Mouse (Mus musculus): ENCODE measurements around the gene Grm4. TPM values are rescaled to one million over a fixed set of nuclear protein-coding genes. Genes with fewer than 3 reads are reported as not detected.

Gene Grm4
- total and polyA plus RNA-seq, 2 experiments: not detected

DNA sequence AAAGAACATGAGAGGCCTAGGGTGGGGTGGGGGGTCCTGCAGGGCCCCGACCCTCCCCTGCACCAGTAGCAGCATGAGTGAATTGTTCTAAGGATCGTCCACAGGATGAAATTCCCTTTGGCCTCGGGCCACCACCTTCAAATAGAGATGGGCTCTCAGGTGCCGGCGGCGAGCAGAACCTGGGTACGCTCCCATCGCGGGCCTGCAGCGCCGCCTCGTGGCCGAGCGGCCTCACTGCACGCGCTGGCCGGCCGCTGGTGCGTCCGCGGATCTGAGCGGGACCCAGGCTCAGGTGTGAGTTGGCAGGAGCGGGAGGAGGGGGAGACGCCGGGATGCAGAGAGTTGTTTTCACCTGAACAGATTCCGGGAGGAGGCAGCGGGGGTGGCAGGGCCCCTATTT is 646 bp downstream of the Grm4 start:
- TF ChIP-seq POLR2A (IDR thresholded peaks at IDR 0.05; ENCODE audit: extremely low read depth, insufficient read depth, low read length) (no peak), CTCF (IDR thresholded peaks at IDR 0.05; ENCODE audit: low read depth, low read length) (peak; percentile 90)
- Histone ChIP-seq H3K27ac (replicated peaks; ENCODE audit: insufficient read depth, low read depth, low read length) (no peak overlapping the region), H3K4me3 (ENCODE audit: insufficient read depth, low read depth, low read length) (no peak overlapping the region), H3K9ac (ENCODE audit: low read depth, low read length) (no peak overlapping the region), H3K27me3 (ENCODE audit: control insufficient read depth, insufficient read depth, low read length) (peaks cover 3% of the 10 kb centered on the region; the same call in 1 of the 2 replicates), H3K4me1 (ENCODE audit: control insufficient read depth, insufficient read depth, low read length) (no peaks in the 10 kb centered on the region), H3K79me2 (ENCODE audit: control insufficient read depth, insufficient read depth, low read length) (no peaks in the 10 kb centered on the region), H3K36me3 (ENCODE audit: control insufficient read depth, insufficient read depth, low read length) (no peaks in the 10 kb centered on the region)
- DNase-seq (ENCODE audit: extremely low read depth, low read depth, low spot score): no peak
- WGBS: under 1% methylated on average over 27 of the region's 27 CpGs

- no peak overlapping the region for H3K27ac ChIP-seq (replicated peaks; ENCODE audit: insufficient read depth, low read depth, low read length)
- no peak for TF ChIP-seq POLR2A (IDR thresholded peaks at IDR 0.05; ENCODE audit: extremely low read depth, insufficient read depth, low read length)
- no peak for TF ChIP-seq CTCF (IDR thresholded peaks at IDR 0.05; ENCODE audit: low read depth, low read length)
Measured at GRCm38 (mm10) chr17:27518700-27519595, 2.3 kb downstream of the Grm4 start.

GRCm38 (mm10) chr17:27518296-27518695 is 2.9 kb downstream of the Grm4 start:
- TF ChIP-seq CTCF (IDR thresholded peaks at IDR 0.05; ENCODE audit: low read depth, low read length) (no peak), POLR2A (IDR thresholded peaks at IDR 0.05; ENCODE audit: extremely low read depth, insufficient read depth, low read length) (no peak)
- H3K4me3 ChIP-seq (ENCODE audit: insufficient read depth, low read depth, low read length): no peak overlapping the region
- H3K27me3 ChIP-seq (ENCODE audit: control insufficient read depth, insufficient read depth, low read length): peaks cover 6% of the 10 kb centered on the region
- WGBS: 64% methylated on average over 9 of the region's 9 CpGs
- no peaks in the 10 kb centered on the region for H3K4me1 ChIP-seq (ENCODE audit: control insufficient read depth, insufficient read depth, low read length)
- H3K79me2 ChIP-seq (ENCODE audit: control insufficient read depth, insufficient read depth, low read length): no peaks in the 10 kb centered on the region
- no peaks in the 10 kb centered on the region for H3K36me3 ChIP-seq (ENCODE audit: control insufficient read depth, insufficient read depth, low read length)
- no peak overlapping the region for H3K9ac ChIP-seq (ENCODE audit: low read depth, low read length)
- no peak for DNase-seq (ENCODE audit: extremely low read depth, low read depth, low spot score)
- H3K27ac ChIP-seq (replicated peaks; ENCODE audit: insufficient read depth, low read depth, low read length): no peak overlapping the region

More at GRCm38 (mm10) chr17:27518700-27519595, 2.3 kb downstream of the Grm4 start:
- Histone ChIP-seq H3K9ac (ENCODE audit: low read depth, low read length) (no peak overlapping the region), H3K4me3 (ENCODE audit: insufficient read depth, low read depth, low read length) (no peak overlapping the region), H3K4me1 (ENCODE audit: control insufficient read depth, insufficient read depth, low read length) (no peaks in the 10 kb centered on the region), H3K27me3 (ENCODE audit: control insufficient read depth, insufficient read depth, low read length) (peaks cover 6% of the 10 kb centered on the region), H3K79me2 (ENCODE audit: control insufficient read depth, insufficient read depth, low read length) (no peaks in the 10 kb centered on the region), H3K36me3 (ENCODE audit: control insufficient read depth, insufficient read depth, low read length) (no peaks in the 10 kb centered on the region)
- 43% methylated on average over 15 of the region's 15 CpGs for WGBS
- DNase-seq (ENCODE audit: extremely low read depth, low read depth, low spot score): no peak

GRCm38 (mm10) chr17:27513916-27514762 is 7.1 kb downstream of the Grm4 start:
- no peak overlapping the region for H3K9ac ChIP-seq (ENCODE audit: low read depth, low read length)
- TF ChIP-seq POLR2A (IDR thresholded peaks at IDR 0.05; ENCODE audit: extremely low read depth, insufficient read depth, low read length) (no peak), CTCF (IDR thresholded peaks at IDR 0.05; ENCODE audit: low read depth, low read length) (0 out of 2 replicates have a peak, but pooled peaks have one; percentile 4)
- H3K4me1 ChIP-seq (ENCODE audit: control insufficient read depth, insufficient read depth, low read length): no peaks in the 10 kb centered on the region
- H3K27ac ChIP-seq (replicated peaks; ENCODE audit: insufficient read depth, low read depth, low read length): no peak overlapping the region
- DNase-seq (ENCODE audit: extremely low read depth, low read depth, low spot score): no peak
- H3K36me3 ChIP-seq (ENCODE audit: control insufficient read depth, insufficient read depth, low read length): no peaks in the 10 kb centered on the region
- H3K27me3 ChIP-seq (ENCODE audit: control insufficient read depth, insufficient read depth, low read length): peaks cover 19% of the 10 kb centered on the region
- H3K79me2 ChIP-seq (ENCODE audit: control insufficient read depth, insufficient read depth, low read length): no peaks in the 10 kb centered on the region
- 37% methylated on average over 27 of the region's 27 CpGs for WGBS
- H3K4me3 ChIP-seq (ENCODE audit: insufficient read depth, low read depth, low read length): no peak overlapping the region

DNA sequence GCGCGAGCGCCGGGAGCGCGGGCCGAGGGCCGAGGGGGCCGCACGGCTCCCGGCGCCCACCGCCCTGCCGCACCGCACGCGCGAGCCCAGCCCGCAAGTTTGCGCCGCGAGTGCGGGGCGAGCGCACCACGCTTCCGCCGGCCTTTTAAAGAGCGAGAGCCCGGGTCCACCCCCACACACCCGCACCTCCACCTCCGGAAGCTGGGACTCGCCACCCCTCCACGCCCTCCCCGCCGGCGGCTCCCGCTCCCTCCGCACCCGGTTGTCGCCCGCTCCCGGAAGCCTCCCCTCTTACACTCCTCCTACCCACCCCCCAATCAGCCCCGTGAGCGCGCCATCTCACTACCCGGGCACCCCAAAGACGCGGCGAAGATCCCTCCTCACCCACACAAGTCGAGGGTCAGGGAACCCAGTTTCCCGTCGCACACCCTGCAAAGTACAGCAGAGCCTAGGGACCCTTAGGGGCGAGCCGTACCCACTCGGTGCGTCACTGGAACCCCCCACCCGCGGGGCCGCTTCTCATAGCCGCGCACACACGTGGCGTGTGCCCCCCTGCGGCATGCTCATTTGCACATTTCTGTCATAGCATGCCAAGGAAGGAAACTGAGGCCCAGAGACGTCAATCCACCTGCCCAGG is 7.8 kb downstream of the Grm4 start:
- H3K27me3 ChIP-seq (ENCODE audit: control insufficient read depth, insufficient read depth, low read length): peaks cover 19% of the 10 kb centered on the region
- WGBS: 4% methylated on average over 58 of the region's 66 CpGs
- no peaks in the 10 kb centered on the region for H3K36me3 ChIP-seq (ENCODE audit: control insufficient read depth, insufficient read depth, low read length)
- DNase-seq (ENCODE audit: extremely low read depth, low read depth, low spot score): no peak
- H3K27ac ChIP-seq (replicated peaks; ENCODE audit: insufficient read depth, low read depth, low read length): no peak overlapping the region
- H3K79me2 ChIP-seq (ENCODE audit: control insufficient read depth, insufficient read depth, low read length): no peaks in the 10 kb centered on the region
- no peaks in the 10 kb centered on the region for H3K4me1 ChIP-seq (ENCODE audit: control insufficient read depth, insufficient read depth, low read length)
- TF ChIP-seq POLR2A (IDR thresholded peaks at IDR 0.05; ENCODE audit: extremely low read depth, insufficient read depth, low read length): no peak
- H3K9ac ChIP-seq (ENCODE audit: low read depth, low read length): no peak overlapping the region
- no peak overlapping the region for H3K4me3 ChIP-seq (ENCODE audit: insufficient read depth, low read depth, low read length)

Measured in liver, adult 2 months (tissue).